Mouse (Mus musculus): ENCODE measurements around the gene Ap5s1. TPM values are rescaled to one million over a fixed set of nuclear protein-coding genes. Genes with fewer than 3 reads are reported as not detected.

Ap5s1 gene
- polyA plus RNA-seq, 1 experiment: 51.1 TPM

GRCm38 (mm10) chr2:131187602-131187922 lies 19.3 kb upstream of the Ap5s1 start:
- no peak for DNase-seq (ENCODE audit: low read depth)

- DNase-seq (ENCODE audit: low read depth): no peak
Observed at GRCm38 (mm10) chr2:131188311-131188710, 18.6 kb upstream of the Ap5s1 start.

GRCm38 (mm10) chr2:131189521-131190309 lies 17.2 kb upstream of the Ap5s1 start:
- DNase-seq (ENCODE audit: low read depth): no peak

- no peak for DNase-seq (ENCODE audit: low read depth)
Observed at GRCm38 (mm10) chr2:131190344-131191004, 16.4 kb upstream of the Ap5s1 start.

GRCm38 (mm10) chr2:131191005-131191390 lies 15.9 kb upstream of the Ap5s1 start:
- no peak for DNase-seq (ENCODE audit: low read depth)

- no peak for DNase-seq (ENCODE audit: low read depth)
Observed at GRCm38 (mm10) chr2:131196606-131197316, 10.1 kb upstream of the Ap5s1 start.

- no peak for DNase-seq (ENCODE audit: low read depth)
Observed at GRCm38 (mm10) chr2:131200710-131201109, 6.2 kb upstream of the Ap5s1 start.

- DNase-seq (ENCODE audit: low read depth): no peak
Observed at GRCm38 (mm10) chr2:131201262-131201661, 5.6 kb upstream of the Ap5s1 start.

GRCm38 (mm10) chr2:131203816-131204409 lies 3.0 kb upstream of the Ap5s1 start:
- no peak for DNase-seq (ENCODE audit: low read depth)

GRCm38 (mm10) chr2:131204410-131204981 lies 2.4 kb upstream of the Ap5s1 start:
- no peak for DNase-seq (ENCODE audit: low read depth)

GRCm38 (mm10) chr2:131205521-131206182 lies 1.2 kb upstream of the Ap5s1 start:
- DNase-seq (ENCODE audit: low read depth): no peak

- DNase-seq (ENCODE audit: low read depth): no peak
Observed at GRCm38 (mm10) chr2:131208356-131208755, 1.5 kb downstream of the Ap5s1 start.

- no peak for DNase-seq (ENCODE audit: low read depth)
Observed at GRCm38 (mm10) chr2:131209125-131209795, 2.4 kb downstream of the Ap5s1 start.

- DNase-seq (ENCODE audit: low read depth): no peak
Observed at GRCm38 (mm10) chr2:131209969-131210792, 3.3 kb downstream of the Ap5s1 start.

- DNase-seq (ENCODE audit: low read depth): no peak
Observed at GRCm38 (mm10) chr2:131211026-131211615, 4.2 kb downstream of the Ap5s1 start.

- DNase-seq (ENCODE audit: low read depth): no peak
Observed at GRCm38 (mm10) chr2:131213773-131214172, 6.9 kb downstream of the Ap5s1 start.

- no peak for DNase-seq (ENCODE audit: low read depth)
Observed at GRCm38 (mm10) chr2:131215941-131216858, 9.3 kb downstream of the Ap5s1 start.

- DNase-seq (ENCODE audit: low read depth): no peak
Observed at GRCm38 (mm10) chr2:131220030-131220429, 13.2 kb downstream of the Ap5s1 start.
